Mouse (Mus musculus): ENCODE data around the gene Zfp61. TPM values are rescaled to one million over a fixed set of nuclear protein-coding genes. Genes with fewer than 3 reads are reported as not detected.

The Zfp61 gene
- polyA plus RNA-seq, 1 experiment from 2014 or later = 49.2 TPM

DNA sequence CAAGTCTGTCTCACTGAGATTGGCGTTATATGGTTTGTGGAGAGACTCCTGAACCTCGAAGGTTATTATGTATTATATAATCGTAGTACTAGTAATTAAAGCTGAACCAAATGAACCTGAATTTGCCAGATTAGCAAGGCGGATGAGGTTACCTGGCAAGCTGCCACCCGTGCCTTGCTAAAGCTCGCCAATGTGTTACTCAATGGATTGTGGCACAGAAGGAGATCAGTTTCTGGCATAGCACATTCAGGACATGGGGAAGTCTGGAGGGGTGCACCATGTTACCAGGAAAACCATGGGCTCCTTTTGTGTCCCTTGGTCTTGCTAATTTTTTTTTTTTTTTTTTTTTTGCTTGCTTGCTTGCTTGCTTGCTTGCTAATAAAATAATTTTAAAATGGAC lies 24.2 kb upstream of the Zfp61 start:
- Histone ChIP-seq H3K27me3 (no peaks in the 10 kb centered on the region), H3K27ac (0 out of 2 replicates have a peak overlapping the region, but pooled peaks have one; percentile 75), H3K36me3 (no peaks in the 10 kb centered on the region), H3K4me3 (no peak overlapping the region), H3K9me3 (no peaks in the 10 kb centered on the region), H3K4me1 (peaks cover 8% of the 10 kb centered on the region; the same call in 1 of the 2 replicates), H3K9ac (no peak overlapping the region), H3K4me2 (peak overlapping the region; percentile 56)
- 69% methylated on average over 6 of the region's 6 CpGs for WGBS
- no peak for ATAC-seq (ENCODE audit: insufficient number of reproducible peaks, low FRiP score, low TSS enrichment, low read depth)

DNA sequence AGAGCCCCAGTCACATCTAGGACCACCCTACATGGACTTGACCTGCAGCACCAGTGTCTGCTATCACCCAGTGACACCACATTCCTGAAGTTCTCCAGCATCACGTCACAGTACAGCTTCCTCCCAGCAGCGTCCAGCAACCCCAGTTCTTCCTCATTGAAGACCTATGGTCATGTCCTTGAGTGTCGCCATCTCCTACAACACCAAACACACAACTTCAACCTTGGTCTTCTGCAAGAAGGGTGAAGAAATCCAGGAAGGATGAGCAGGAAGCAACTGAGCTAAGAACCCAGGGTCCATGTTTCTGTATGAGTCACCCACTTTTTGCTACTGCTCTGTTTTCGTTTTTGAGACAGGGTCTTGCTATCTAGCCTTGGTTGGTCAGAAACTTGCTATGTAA lies 21.6 kb upstream of the Zfp61 start:
- WGBS = 78% methylated on average over 4 of the region's 4 CpGs

DNA sequence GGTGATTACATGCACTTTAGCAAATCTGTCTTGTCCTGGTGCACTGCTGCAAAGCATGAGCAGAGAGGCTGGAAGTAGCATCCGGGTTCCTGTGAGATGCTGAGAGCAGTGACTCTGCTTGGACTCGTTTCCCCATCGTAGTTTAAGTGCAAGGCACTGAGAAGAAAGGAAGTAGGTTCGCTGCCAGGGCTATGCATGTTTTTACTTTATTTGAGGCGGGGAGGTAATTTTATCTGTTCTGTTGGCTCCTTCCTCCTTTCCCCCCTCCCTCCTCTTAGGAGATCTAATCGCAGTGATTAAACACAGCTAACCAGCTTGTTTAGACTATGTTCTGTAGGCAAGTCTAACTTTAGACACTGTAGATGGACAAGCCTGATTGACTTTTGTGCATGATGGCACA lies 17.9 kb upstream of the Zfp61 start:
- no peak overlapping the region for H3K27ac ChIP-seq
- no peak for ATAC-seq (ENCODE audit: insufficient number of reproducible peaks, low FRiP score, low TSS enrichment, low read depth)
- no peaks in the 10 kb centered on the region for H3K36me3 ChIP-seq
- H3K4me3 ChIP-seq = no peak overlapping the region
- 57% methylated on average over 6 of the region's 6 CpGs for WGBS
- no peak overlapping the region for H3K4me2 ChIP-seq
- H3K4me1 ChIP-seq = peaks cover 7% of the 10 kb centered on the region; the same call in 1 of the 2 replicates
- H3K9me3 ChIP-seq = no peaks in the 10 kb centered on the region
- H3K9ac ChIP-seq = no peak overlapping the region
- H3K27me3 ChIP-seq = no peaks in the 10 kb centered on the region

More for the DNA sequence above, 21.6 kb upstream of the Zfp61 start:
- no peak for ATAC-seq (ENCODE audit: insufficient number of reproducible peaks, low FRiP score, low TSS enrichment, low read depth)
- H3K27me3 ChIP-seq = no peaks in the 10 kb centered on the region
- H3K36me3 ChIP-seq = no peaks in the 10 kb centered on the region
- H3K4me3 ChIP-seq = no peak overlapping the region
- H3K4me1 ChIP-seq = peaks cover 8% of the 10 kb centered on the region; the same call in 1 of the 2 replicates
- no peak overlapping the region for H3K9ac ChIP-seq
- no peak overlapping the region for H3K27ac ChIP-seq
- H3K4me2 ChIP-seq = no peak overlapping the region
- no peaks in the 10 kb centered on the region for H3K9me3 ChIP-seq

DNA sequence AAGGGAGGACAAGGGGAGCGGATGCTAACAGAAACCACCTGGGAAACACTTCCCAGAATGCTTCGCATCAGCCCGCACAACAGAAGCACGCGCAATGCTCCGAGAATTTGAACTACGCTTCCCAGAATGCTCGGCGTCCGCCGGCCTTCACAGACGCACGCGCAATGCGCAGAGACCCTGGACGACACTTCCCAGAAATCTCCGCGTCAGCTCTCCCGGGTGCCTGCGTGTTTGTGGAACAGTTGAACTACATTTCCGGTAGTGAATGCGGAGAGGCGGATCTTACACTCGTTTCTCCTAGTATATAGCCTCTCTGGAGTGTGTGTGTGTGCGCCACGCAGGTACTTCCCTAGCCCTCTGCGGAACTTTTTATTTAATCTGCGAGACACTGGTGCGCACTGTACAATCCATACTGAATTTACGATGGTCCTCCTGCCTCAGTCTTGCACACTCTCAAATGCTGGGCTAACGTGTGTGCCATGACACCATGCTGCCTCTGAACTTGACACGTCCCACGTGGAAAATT lies 15.6 kb upstream of the Zfp61 start, which contains the start of gene Zfp94:
Zfp94 (minus strand) TSS at position 100 of the 526 bp plus-strand sequence.
- Histone ChIP-seq H3K4me1 (peaks cover 7% of the 10 kb centered on the region; the same call in 1 of the 2 replicates), H3K9me3 (no peaks in the 10 kb centered on the region), H3K4me2 (peak within 1 kb of the TSS; percentile 80), H3K4me3 (peak within 1 kb of the TSS; percentile 61), H3K9ac (peak within 1 kb of the TSS; percentile 55), H3K36me3 (peaks cover 9% of the 10 kb centered on the region), H3K27ac (peak within 1 kb of the TSS; percentile 93), H3K27me3 (no peaks in the 10 kb centered on the region)
- WGBS = under 1% methylated on average over 33 of the region's 33 CpGs
- peak; percentile 94 for ATAC-seq (ENCODE audit: insufficient number of reproducible peaks, low FRiP score, low TSS enrichment, low read depth)

DNA sequence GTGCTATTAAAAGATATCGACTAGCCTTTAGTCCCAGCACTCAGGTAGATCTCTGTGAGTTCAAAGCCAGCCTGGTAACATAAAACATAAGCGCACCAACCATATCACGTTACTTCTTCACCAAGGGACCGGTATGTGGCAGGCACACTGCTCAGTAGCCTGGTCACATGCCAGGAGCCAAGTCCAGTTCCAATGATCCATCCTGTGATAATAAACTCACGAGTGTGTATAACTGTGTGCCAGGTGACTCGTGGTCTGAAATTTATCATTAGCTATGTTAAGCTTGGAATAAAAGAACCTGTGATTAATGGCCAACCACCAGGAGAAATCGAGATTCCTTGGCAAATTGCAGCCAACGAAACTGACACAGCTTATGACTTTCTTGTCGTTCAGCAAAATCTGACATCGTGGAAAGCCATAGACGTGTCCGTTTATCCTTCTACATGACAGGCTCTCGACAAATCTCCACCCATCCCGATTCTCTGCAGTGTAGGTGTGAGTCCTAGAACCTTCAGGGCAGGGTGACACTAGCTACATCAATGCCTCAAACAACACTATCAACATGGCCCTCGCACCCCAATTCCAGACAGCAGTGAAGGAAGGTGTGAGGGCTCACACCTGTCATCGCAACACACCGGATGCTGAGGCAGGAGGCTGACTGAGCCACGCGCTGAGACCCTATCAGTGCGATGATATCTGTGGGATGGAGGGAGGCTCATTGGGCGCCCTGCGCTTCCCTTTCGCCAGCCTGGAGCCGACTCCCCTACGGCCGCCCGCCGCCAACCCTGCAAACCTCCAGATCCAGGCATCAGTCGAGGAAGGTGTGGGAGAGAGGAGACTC lies 14.9 kb upstream of the Zfp61 start:
- Histone ChIP-seq H3K27ac (peak overlapping the region; percentile 62), H3K4me3 (peak overlapping the region; percentile 61), H3K9ac (peak overlapping the region; percentile 55), H3K27me3 (no peaks in the 10 kb centered on the region), H3K4me1 (peaks cover 7% of the 10 kb centered on the region; the same call in 1 of the 2 replicates), H3K9me3 (no peaks in the 10 kb centered on the region), H3K4me2 (peak overlapping the region; percentile 80), H3K36me3 (peaks cover 15% of the 10 kb centered on the region)
- 23% methylated on average over 29 of the region's 29 CpGs for WGBS
- ATAC-seq (ENCODE audit: insufficient number of reproducible peaks, low FRiP score, low TSS enrichment, low read depth) = peak; percentile 48; the same call in 1 of the 2 replicates

DNA sequence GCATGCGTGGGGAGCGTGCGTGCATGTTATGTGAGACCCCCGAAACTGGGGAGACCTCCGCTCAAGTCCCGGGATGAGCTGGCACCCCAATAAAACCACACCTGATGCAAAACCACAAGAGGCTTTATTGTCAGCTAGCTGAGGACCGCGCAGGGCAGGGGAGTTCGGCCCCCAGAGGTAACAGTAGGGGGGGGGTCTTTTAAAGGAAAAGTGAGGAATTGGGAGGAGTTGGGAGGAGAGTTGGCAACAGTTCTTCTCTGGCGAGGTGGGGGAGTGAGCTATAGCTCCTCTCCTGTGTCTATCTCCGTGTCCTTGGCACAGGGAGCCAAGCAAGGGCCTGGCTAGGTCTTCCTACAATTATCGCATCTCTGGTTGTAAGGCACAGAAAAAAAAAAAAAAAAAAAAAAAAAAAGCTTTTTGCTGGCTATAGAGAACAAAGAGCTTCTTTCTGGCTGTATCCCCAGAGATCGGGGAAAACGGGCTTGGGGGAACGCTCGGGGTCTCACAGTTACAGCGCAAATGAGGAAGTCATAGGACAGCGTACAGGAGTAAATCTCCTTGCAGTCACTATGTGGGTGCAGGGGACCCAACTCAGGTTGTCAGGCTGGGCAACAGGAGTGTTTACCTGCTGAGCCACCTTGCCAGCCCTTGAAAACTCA lies 1.1 kb downstream of the Zfp61 start:
- WGBS = under 1% methylated on average over 18 of the region's 18 CpGs

DNA sequence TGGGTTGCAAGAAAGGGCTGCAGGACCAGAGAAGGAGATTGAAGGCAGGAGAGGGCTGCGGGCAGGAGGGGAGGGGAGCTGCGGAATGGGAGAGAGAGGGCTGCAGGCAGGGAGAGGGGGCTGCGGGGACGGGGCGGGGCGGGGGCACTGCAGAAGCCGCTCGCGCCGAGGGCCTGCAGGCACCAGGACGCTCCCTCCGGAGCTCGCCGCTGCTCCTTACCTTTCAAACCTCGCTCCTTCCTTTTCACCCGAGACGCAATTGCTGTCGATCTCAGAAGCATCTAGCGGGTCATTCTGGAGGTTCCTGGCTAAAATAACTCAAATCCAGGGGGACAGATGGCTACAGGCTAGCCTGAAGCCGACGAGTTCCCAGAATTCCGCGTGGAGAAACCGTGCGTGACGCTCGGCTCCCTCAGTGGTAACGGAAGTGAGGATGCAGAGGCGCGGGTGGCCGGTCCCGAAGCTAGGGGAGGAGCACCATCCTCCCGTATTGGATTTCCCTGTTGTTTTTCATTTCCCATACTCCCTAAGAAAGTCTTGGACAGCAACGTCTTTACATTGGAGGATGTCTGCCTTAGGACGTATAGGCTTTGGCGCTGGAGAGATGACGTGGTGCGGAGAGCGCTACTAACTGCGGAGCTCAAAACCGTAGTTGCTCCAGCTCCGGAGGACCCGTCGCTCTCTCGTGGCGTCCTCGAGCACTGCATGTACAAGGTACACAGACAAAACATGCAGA lies 1.9 kb downstream of the Zfp61 start:
- H3K4me3 ChIP-seq = peak overlapping the region; percentile 71
- peaks cover 24% of the 10 kb centered on the region for H3K4me1 ChIP-seq
- peak overlapping the region; percentile 83 for H3K4me2 ChIP-seq
- no peaks in the 10 kb centered on the region for H3K27me3 ChIP-seq
- H3K27ac ChIP-seq = peak overlapping the region; percentile 97
- peak overlapping the region; percentile 58 for H3K9ac ChIP-seq
- no peaks in the 10 kb centered on the region for H3K9me3 ChIP-seq
- H3K36me3 ChIP-seq = peaks cover 53% of the 10 kb centered on the region
- under 1% methylated on average over 41 of the region's 47 CpGs for WGBS
- peak; percentile 89 for ATAC-seq (ENCODE audit: insufficient number of reproducible peaks, low FRiP score, low TSS enrichment, low read depth)

More for the DNA sequence above, 1.1 kb downstream of the Zfp61 start:
- peak overlapping the region; percentile 83 for H3K4me2 ChIP-seq
- peaks cover 45% of the 10 kb centered on the region for H3K36me3 ChIP-seq
- peak overlapping the region; percentile 37 for H3K9ac ChIP-seq
- H3K4me1 ChIP-seq = peaks cover 24% of the 10 kb centered on the region
- no peak; the same call in 1 of the 2 replicates for ATAC-seq (ENCODE audit: insufficient number of reproducible peaks, low FRiP score, low TSS enrichment, low read depth)
- H3K4me3 ChIP-seq = peak overlapping the region; percentile 71
- H3K9me3 ChIP-seq = no peaks in the 10 kb centered on the region
- no peaks in the 10 kb centered on the region for H3K27me3 ChIP-seq
- peak overlapping the region; percentile 97 for H3K27ac ChIP-seq

DNA sequence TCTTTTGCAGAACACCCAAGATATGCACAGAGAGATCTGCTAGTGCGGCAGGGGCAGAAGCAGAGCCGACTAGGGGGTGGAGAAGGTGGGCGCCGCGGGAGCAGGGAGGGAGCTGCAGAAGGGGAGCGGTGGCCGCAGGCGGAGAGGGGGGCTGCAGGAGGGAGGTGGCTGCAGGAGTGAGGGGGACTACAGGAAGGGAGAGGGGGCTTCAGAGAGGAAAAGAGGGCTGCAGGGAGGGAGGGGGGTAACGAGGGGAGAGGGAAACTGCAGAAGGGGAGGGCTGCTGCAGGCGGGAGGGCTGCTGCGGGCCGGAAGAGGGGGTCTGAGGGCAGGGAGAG lies 2.4 kb downstream of the Zfp61 start:
- 3% methylated on average over 12 of the region's 12 CpGs for WGBS

DNA sequence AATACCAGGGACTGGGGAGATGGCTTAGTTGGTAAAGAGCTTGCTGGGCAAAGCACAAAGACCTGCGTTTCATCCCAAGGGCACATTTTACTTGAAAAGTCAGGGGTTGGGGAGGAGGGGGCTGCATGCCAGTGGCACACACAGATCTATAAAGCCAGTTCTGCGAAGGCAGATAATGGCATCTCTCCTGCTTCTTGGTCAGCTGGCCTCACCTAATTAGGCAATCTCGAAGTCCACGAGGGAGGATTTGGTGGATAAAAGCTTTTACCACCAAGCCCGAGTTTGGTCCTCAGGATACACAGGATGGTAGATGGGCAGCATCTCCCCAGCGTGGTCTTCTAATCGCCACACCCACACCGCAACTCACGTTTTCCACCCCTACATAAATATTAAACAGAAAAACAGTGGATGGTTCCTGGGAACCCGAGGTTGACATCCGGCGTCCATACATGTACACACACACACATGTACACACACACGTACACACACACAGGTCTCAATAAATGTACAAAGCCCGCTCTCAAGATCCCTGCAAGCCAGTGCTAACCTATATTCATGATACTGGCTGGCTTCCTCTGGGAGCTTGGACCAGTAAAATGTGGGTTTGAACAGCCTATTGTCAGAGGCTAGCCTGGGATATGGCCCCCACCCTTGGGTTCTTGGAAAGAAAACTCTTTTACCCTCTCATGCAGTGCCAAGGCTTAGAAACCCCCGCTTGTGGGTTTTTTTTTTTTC lies 3.5 kb downstream of the Zfp61 start:
- WGBS = 90% methylated on average over 15 of the region's 15 CpGs
- peak overlapping the region; percentile 71; the same call in 1 of the 2 replicates for H3K4me3 ChIP-seq
- H3K4me1 ChIP-seq = peaks cover 24% of the 10 kb centered on the region
- no peak overlapping the region for H3K9ac ChIP-seq
- no peak overlapping the region for H3K27ac ChIP-seq
- H3K4me2 ChIP-seq = peak overlapping the region; percentile 83
- no peak for ATAC-seq (ENCODE audit: insufficient number of reproducible peaks, low FRiP score, low TSS enrichment, low read depth)
- no peaks in the 10 kb centered on the region for H3K27me3 ChIP-seq
- no peaks in the 10 kb centered on the region for H3K9me3 ChIP-seq
- peaks cover 58% of the 10 kb centered on the region for H3K36me3 ChIP-seq

More for the DNA sequence above, 2.4 kb downstream of the Zfp61 start:
- Histone ChIP-seq H3K9me3 (no peaks in the 10 kb centered on the region), H3K4me1 (peaks cover 24% of the 10 kb centered on the region), H3K27ac (peak overlapping the region; percentile 97), H3K9ac (peak overlapping the region; percentile 58), H3K27me3 (no peaks in the 10 kb centered on the region), H3K4me2 (peak overlapping the region; percentile 83), H3K36me3 (peaks cover 58% of the 10 kb centered on the region), H3K4me3 (peak overlapping the region; percentile 71)
- no peak for ATAC-seq (ENCODE audit: insufficient number of reproducible peaks, low FRiP score, low TSS enrichment, low read depth)

DNA sequence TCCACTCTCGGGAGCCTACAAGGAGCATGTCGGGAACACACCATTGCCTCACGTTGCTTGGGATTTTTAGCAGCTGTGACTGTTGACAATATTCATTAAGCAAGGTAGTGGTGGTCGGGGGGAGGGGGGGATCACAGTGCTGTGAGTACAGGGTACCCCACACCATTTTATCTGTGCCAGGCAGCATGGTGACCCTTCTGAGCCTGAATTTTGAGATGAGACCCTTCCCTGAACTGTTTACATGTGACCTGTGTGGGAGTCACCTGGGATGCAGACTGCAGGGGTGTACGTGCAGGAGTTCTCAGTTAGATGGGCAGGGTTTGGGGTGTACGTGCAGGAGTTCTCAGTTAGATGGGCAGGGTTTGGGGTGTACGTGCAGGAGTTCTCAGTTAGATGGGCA lies 4.6 kb downstream of the Zfp61 start:
- ATAC-seq (ENCODE audit: insufficient number of reproducible peaks, low FRiP score, low TSS enrichment, low read depth) = no peak
- H3K9me3 ChIP-seq = 0 out of 2 replicates have a peak, but pooled peaks cover 4% of the 10 kb centered on the region
- peaks cover 61% of the 10 kb centered on the region for H3K36me3 ChIP-seq

DNA sequence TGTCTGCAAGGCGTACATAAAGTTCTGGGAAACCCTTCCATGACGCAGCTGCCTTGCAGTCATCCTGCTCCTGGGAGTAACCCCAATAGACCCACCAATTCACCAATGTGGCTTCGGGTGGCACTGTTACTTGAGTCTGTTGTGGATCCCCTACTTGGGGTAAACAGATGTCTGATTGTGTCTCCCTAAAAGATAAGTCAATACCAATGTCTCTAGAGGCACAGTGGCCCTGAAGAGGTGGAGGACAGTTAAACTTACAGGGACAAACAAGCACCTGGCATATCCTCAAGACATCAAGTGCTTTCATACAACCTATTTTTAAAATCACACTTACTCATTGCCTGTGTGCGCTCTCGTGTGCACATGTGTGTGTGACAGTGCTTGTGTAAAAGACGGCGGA lies 5.7 kb downstream of the Zfp61 start:
- H3K36me3 ChIP-seq = peaks cover 71% of the 10 kb centered on the region
- no peak overlapping the region for H3K9ac ChIP-seq
- ATAC-seq (ENCODE audit: insufficient number of reproducible peaks, low FRiP score, low TSS enrichment, low read depth) = no peak

More for the DNA sequence above, 4.6 kb downstream of the Zfp61 start:
- WGBS = 92% methylated on average over 7 of the region's 7 CpGs
- Histone ChIP-seq H3K27me3 (no peaks in the 10 kb centered on the region), H3K9ac (no peak overlapping the region), H3K4me1 (peaks cover 24% of the 10 kb centered on the region), H3K4me3 (no peak overlapping the region), H3K4me2 (no peak overlapping the region), H3K27ac (no peak overlapping the region)

More for the DNA sequence above, 5.7 kb downstream of the Zfp61 start:
- H3K27ac ChIP-seq = no peak overlapping the region
- H3K4me1 ChIP-seq = peaks cover 19% of the 10 kb centered on the region
- WGBS = 95% methylated on average over 7 of the region's 7 CpGs
- no peaks in the 10 kb centered on the region for H3K27me3 ChIP-seq
- no peak overlapping the region for H3K4me3 ChIP-seq
- H3K4me2 ChIP-seq = no peak overlapping the region
- 0 out of 2 replicates have a peak, but pooled peaks cover 4% of the 10 kb centered on the region for H3K9me3 ChIP-seq

Measured in limb, embryonic 15.5 days (tissue).